Mouse (Mus musculus) spleen, adult 18-20 months (tissue): ENCODE data around the gene Marcksl1.
"Not testable (repeated sequence)": the region's sequence is repeated elsewhere in the genome, so short reads cannot be mapped to it uniquely, and the experiment has no call there.

Experiments used
- DNase-seq, 2 experiments: peaks; one replicate each; pipeline ENCODE4 v3.0.0; 2022; ENCODE audit warnings: mixed read lengths in 2 of 2

Gene Marcksl1

GRCm38 (mm10) chr4:129510723-129511412 is 2.5 kb upstream of the Marcksl1 start:
- no peak for DNase-seq

- no peak for DNase-seq
These were observed 1.8 kb upstream of the Marcksl1 start for GRCm38 (mm10) chr4:129511413-129512096.

- no peak for DNase-seq
These were observed 510 bp downstream of the Marcksl1 start for GRCm38 (mm10) chr4:129513891-129514290.

GRCm38 (mm10) chr4:129514300-129514898 is 1.0 kb downstream of the Marcksl1 start:
- peak; percentile 49 to 73 for DNase-seq

GRCm38 (mm10) chr4:129516925-129517324 is 3.5 kb downstream of the Marcksl1 start:
- DNase-seq: no peak

- DNase-seq: no peak
These were observed 5.1 kb downstream of the Marcksl1 start for GRCm38 (mm10) chr4:129518519-129518918.

GRCm38 (mm10) chr4:129525338-129525737 is 12.0 kb downstream of the Marcksl1 start:
- peak; percentile 17 to 24 for DNase-seq

GRCm38 (mm10) chr4:129525889-129526288 is 12.5 kb downstream of the Marcksl1 start:
- no peak for DNase-seq

GRCm38 (mm10) chr4:129528901-129529300 is 15.5 kb downstream of the Marcksl1 start:
- not testable (repeated sequence) for DNase-seq

- peak; percentile 14 to 47 for DNase-seq
These were observed 26.6 kb downstream of the Marcksl1 start for GRCm38 (mm10) chr4:129540012-129540411.

GRCm38 (mm10) chr4:129541868-129542591 is 28.6 kb downstream of the Marcksl1 start:
- DNase-seq: peak; percentile 11 to 37

GRCm38 (mm10) chr4:129542592-129543141 is 29.3 kb downstream of the Marcksl1 start, which contains the start of gene Hdac1:
TSS of gene Hdac1 (minus strand) at chr4:129542713.
- DNase-seq: peak; percentile 97

GRCm38 (mm10) chr4:129544106-129544505 is 30.7 kb downstream of the Marcksl1 start:
- no peak for DNase-seq

GRCm38 (mm10) chr4:129547631-129548030 is 34.2 kb downstream of the Marcksl1 start:
- not testable (repeated sequence) for DNase-seq

GRCm38 (mm10) chr4:129549306-129549705 is 35.9 kb downstream of the Marcksl1 start:
- DNase-seq: peak in 1 of 2 experiments; percentile 58

- no peak for DNase-seq
These were observed 36.9 kb downstream of the Marcksl1 start for GRCm38 (mm10) chr4:129550295-129550694.

GRCm38 (mm10) chr4:129554512-129554911 is 41.1 kb downstream of the Marcksl1 start:
- not testable (repeated sequence) for DNase-seq

GRCm38 (mm10) chr4:129555421-129555861 is 42.1 kb downstream of the Marcksl1 start:
- peak in 1 of 2 experiments; percentile 55 for DNase-seq

GRCm38 (mm10) chr4:129555862-129556531 is 42.6 kb downstream of the Marcksl1 start:
- DNase-seq: no peak

GRCm38 (mm10) chr4:129556532-129557223 is 43.3 kb downstream of the Marcksl1 start:
- peak; percentile 77 to 93 for DNase-seq

GRCm38 (mm10) chr4:129557256-129557808 is 44.0 kb downstream of the Marcksl1 start:
- DNase-seq: no peak
